Mouse (Mus musculus) frontal cortex, postnatal 14 days (tissue): ENCODE measurements around the gene Fer1l4.
A peak's percentile ranks its signal among the peaks of the same experiment; 100 is the strongest.

Experiments
- DNase-seq, 2 experiments: peaks; one replicate each; pipeline ENCODE4 v3.0.0; 2022; ENCODE audit warnings: low spot score in 2 of 2

The Fer1l4 gene

GRCm38 (mm10) chr2:156007888-156008532, 44.7 kb downstream of the Fer1l4 start, which contains the start of the genes 6430550D23Rik and Ergic3:
Gene 6430550D23Rik, minus strand, starts transcription at chr2:156007977.
Gene Ergic3, plus strand, starts transcription at chr2:156008045.
- DNase-seq = peak; percentile 94 to 96

DNA sequence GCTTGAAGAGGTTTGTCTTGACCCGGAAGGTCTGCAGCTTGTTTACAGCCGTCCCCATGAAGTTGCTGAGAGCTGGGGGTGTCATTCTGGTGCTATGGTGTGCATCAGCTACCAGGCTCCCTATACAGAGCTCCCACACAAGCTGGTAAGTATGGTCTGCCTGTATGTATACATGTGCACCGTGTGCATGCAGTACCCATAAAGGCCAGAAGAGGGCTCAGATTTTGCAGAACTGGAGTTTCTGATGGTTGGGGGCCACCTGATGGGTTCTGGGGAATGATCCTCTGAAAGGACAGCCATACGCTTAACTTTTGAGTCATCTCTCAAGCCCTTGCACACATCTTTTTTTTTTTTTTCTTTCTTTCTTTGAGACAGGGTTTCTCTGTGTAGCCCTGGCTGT, 47.4 kb downstream of the Fer1l4 start:
- no peak for DNase-seq

GRCm38 (mm10) chr2:155991863-155992321, 60.9 kb downstream of the Fer1l4 start:
- DNase-seq = peak; percentile 42 to 52

- no peak for DNase-seq
Measured at GRCm38 (mm10) chr2:155991151-155991550, 61.6 kb downstream of the Fer1l4 start.

- no peak for DNase-seq
Measured at GRCm38 (mm10) chr2:155989085-155989484, 63.7 kb downstream of the Fer1l4 start.

DNA sequence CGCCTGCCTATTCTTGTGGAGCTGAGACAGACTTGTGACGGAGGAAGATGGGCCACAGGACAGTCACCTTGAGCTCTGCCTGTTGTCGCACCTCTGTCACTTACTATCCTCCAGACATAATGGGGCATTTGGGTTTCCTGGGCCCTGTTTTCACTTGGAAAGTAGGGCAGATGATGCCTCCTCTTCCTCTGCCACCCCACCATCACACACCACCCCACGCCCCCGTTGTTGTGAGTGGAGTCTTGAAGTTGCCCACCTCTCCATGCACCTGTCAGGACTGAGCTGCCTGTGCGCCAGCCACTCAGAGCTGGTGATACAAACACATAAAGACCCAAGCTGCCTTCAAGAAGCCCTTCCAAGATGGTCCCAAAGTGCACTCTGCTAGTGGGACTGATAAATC, 65.6 kb downstream of the Fer1l4 start:
- DNase-seq = no peak

DNA sequence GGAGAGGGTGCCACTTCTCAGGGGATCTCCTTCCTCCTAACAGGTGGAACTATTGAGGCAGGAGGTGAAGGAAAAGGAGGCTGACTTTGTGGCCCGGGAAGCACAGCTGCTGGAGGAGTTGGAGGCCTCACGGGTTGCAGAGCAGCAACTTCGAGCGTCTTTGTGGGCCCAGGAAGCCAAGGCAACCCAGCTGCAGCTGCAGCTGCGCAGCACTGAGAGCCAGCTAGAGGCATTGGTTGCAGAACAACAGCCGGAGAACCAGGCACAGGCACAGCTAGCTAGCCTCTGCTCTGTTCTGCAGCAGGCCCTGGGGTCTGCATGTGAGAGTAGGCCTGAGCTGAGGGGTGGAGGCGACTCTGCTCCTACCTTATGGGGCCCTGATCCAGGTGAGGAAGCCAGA, 67.0 kb downstream of the Fer1l4 start:
- no peak for DNase-seq

GRCm38 (mm10) chr2:155979328-155979991, 73.3 kb downstream of the Fer1l4 start:
- no peak for DNase-seq

- DNase-seq = no peak
Measured at GRCm38 (mm10) chr2:155974087-155974731, 78.5 kb downstream of the Fer1l4 start.

GRCm38 (mm10) chr2:155973348-155973747, 79.4 kb downstream of the Fer1l4 start:
- DNase-seq = no peak
